Mouse (Mus musculus) skeletal muscle tissue, adult 2 months (tissue): Measurements from ENCODE around the gene Ttll12.
A peak's percentile ranks its signal among the peaks of the same experiment; 100 is the strongest.

ENCODE experiments used
- DNase-seq: peaks from one replicate; pipeline ENCODE4 v3.0.0-alpha.2; 2012; ENCODE audit warnings: low read depth, low spot score

Gene Ttll12

GRCm38 (mm10) chr15:83594513-83595363 lies at the start of gene Ttll12:
Ttll12 (minus strand) TSS chr15:83595157.
- peak; percentile 94 for DNase-seq

GRCm38 (mm10) chr15:83642518-83642917 lies 47.6 kb upstream of the Ttll12 start:
- DNase-seq = no peak

GRCm38 (mm10) chr15:83640208-83640607 lies 45.3 kb upstream of the Ttll12 start:
- no peak for DNase-seq

- DNase-seq = peak; percentile 24
Measured at GRCm38 (mm10) chr15:83639160-83639559, 44.2 kb upstream of the Ttll12 start.

GRCm38 (mm10) chr15:83638196-83638899 lies 43.4 kb upstream of the Ttll12 start:
- no peak for DNase-seq

- no peak for DNase-seq
Measured at GRCm38 (mm10) chr15:83636759-83637158, 41.8 kb upstream of the Ttll12 start.

GRCm38 (mm10) chr15:83635251-83635650 lies 40.3 kb upstream of the Ttll12 start:
- no peak for DNase-seq

GRCm38 (mm10) chr15:83634076-83634475 lies 39.1 kb upstream of the Ttll12 start:
- DNase-seq = no peak

GRCm38 (mm10) chr15:83631071-83631470 lies 36.1 kb upstream of the Ttll12 start:
- DNase-seq = no peak

GRCm38 (mm10) chr15:83629716-83630115 lies 34.8 kb upstream of the Ttll12 start:
- no peak for DNase-seq

- DNase-seq = no peak
Measured at GRCm38 (mm10) chr15:83626142-83626645, 31.2 kb upstream of the Ttll12 start.

GRCm38 (mm10) chr15:83615245-83615644 lies 20.3 kb upstream of the Ttll12 start:
- no peak for DNase-seq

- peak; percentile 69 for DNase-seq
Measured at GRCm38 (mm10) chr15:83607115-83607802, 12.3 kb upstream of the Ttll12 start.

- no peak for DNase-seq
Measured at GRCm38 (mm10) chr15:83606700-83607099, 11.7 kb upstream of the Ttll12 start.

GRCm38 (mm10) chr15:83606216-83606615 lies 11.3 kb upstream of the Ttll12 start:
- DNase-seq = no peak

GRCm38 (mm10) chr15:83603426-83603825 lies 8.5 kb upstream of the Ttll12 start:
- no peak for DNase-seq

GRCm38 (mm10) chr15:83603046-83603396 lies 8.1 kb upstream of the Ttll12 start:
- DNase-seq = no peak

- DNase-seq = peak; percentile 65
Measured at GRCm38 (mm10) chr15:83602372-83603045, 7.6 kb upstream of the Ttll12 start.

- DNase-seq = no peak
Measured at GRCm38 (mm10) chr15:83601185-83601584, 6.2 kb upstream of the Ttll12 start.

GRCm38 (mm10) chr15:83596833-83597232 lies 1.9 kb upstream of the Ttll12 start:
- DNase-seq = no peak

- DNase-seq = no peak
Measured at GRCm38 (mm10) chr15:83595364-83595711, 381 bp upstream of the Ttll12 start.
